Mouse (Mus musculus): ENCODE results near the gene Gm9603. TPM values are rescaled to one million over a fixed set of nuclear protein-coding genes. Genes with fewer than 3 reads are reported as not detected.
"Not testable (repeated sequence)": the region's sequence is repeated elsewhere in the genome, so short reads cannot be mapped to it uniquely, and the experiment has no call there.

Gene Gm9603
- not detected in 2 replicates for total RNA-seq (2014; rRNA removed)
- not detected in 2 replicates for polyA plus RNA-seq (2015; fragmentation: Nextera tagmentation; extraction: Ambion mirVana)

DNA sequence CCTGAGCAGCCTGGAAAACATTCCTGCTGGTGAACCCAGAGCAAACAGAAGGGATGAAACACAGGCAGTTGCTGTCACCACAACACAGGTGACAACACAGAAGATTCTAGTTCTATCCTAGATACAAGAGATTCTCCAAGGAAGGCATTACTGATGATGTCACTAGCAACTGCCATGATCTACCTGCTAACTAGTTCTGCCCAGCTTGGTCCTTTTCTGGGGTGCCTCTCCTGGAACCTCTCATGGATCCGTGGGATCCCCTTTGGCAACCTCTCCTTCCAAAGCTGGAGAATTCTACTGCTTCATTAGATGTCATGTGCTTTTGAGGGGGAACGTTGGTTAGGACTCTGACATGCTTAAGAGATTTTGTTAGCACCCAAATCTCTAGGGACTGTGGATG lies at the start of gene Gm9603:
Gene Gm9603, minus strand, starts transcription at position 101 of the 400 bp plus-strand sequence.
- not testable (repeated sequence) for H3K27me3 ChIP-seq (ENCODE audit: insufficient read depth, low read length); H3K9me3 ChIP-seq (ENCODE audit: low read length); H3K4me2 ChIP-seq (ENCODE audit: low read depth); H3K4me1 ChIP-seq (ENCODE audit: insufficient read depth); H3K9ac ChIP-seq; H3K27ac ChIP-seq (ENCODE audit: low read depth, low read length); DNase-seq; ATAC-seq; H3K36me3 ChIP-seq (ENCODE audit: insufficient read depth); H3K4me3 ChIP-seq (ENCODE audit: low read depth, low read length)
- WGBS: no CpG with 5 or more reads among the region's 2 CpGs

DNA sequence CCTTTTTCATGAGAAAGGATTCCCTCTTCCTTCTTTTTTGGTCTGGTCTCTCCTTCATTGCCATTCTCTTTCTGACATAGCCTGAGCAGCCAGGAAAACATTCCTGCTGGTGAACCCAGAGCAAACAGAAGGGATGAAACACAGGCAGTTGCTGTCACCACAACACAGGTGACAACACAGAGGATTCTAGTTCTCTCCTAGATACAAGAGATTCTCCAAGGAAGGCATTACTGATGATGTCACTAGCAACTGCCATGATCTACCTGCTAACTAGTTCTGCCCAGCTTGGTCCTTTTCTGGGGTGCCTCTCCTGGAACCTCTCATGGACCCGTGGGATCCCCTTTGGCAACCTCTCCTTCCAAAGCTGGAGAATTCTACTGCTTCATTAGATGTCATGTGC lies 54.3 kb downstream of the Gm9603 start, which contains the start of gene Gm8265:
Gene Gm8265, minus strand, starts transcription at position 101 of the 400 bp plus-strand sequence.
- not testable (repeated sequence) for H3K9ac ChIP-seq; H3K27me3 ChIP-seq (ENCODE audit: insufficient read depth, low read length); DNase-seq; H3K36me3 ChIP-seq (ENCODE audit: insufficient read depth); H3K4me3 ChIP-seq (ENCODE audit: low read depth, low read length); H3K9me3 ChIP-seq (ENCODE audit: low read length); H3K27ac ChIP-seq (ENCODE audit: low read depth, low read length); H3K4me2 ChIP-seq (ENCODE audit: low read depth); H3K4me1 ChIP-seq (ENCODE audit: insufficient read depth); ATAC-seq
- no CpG with 5 or more reads among the region's 1 CpGs for WGBS

Other genes starting within 250 kb of the Gm9603 start
- gene Gm3194, start 232.0 kb downstream of the Gm9603 start, total RNA-seq (2014; rRNA removed): 4.2 and 5.3 TPM in 2 replicates
- 1.7 and 2.6 TPM in 2 replicates for gene Gm3194, start 232.0 kb downstream of the Gm9603 start, polyA plus RNA-seq (2015; fragmentation: Nextera tagmentation; extraction: Ambion mirVana)
- gene Gm8246, start 209.6 kb downstream of the Gm9603 start, total RNA-seq (2014; rRNA removed): not detected in 2 replicates
- not detected in 2 replicates for gene Gm8246, start 209.6 kb downstream of the Gm9603 start, polyA plus RNA-seq (2015; fragmentation: Nextera tagmentation; extraction: Ambion mirVana)
- gene Gm3187, start 203.2 kb downstream of the Gm9603 start, total RNA-seq (2014; rRNA removed): not detected in 2 replicates
- not detected in 2 replicates for gene Gm3187, start 203.2 kb downstream of the Gm9603 start, polyA plus RNA-seq (2015; fragmentation: Nextera tagmentation; extraction: Ambion mirVana)
- gene Gm3488, start 185.8 kb downstream of the Gm9603 start, total RNA-seq (2014; rRNA removed): 13.4 and 15.3 TPM in 2 replicates
- 18.6 and 21.5 TPM in 2 replicates for gene Gm3488, start 185.8 kb downstream of the Gm9603 start, polyA plus RNA-seq (2015; fragmentation: Nextera tagmentation; extraction: Ambion mirVana)
- gene Gm3532, start 149.0 kb downstream of the Gm9603 start, total RNA-seq (2014; rRNA removed): 0.23 TPM in 1 of 2 replicates, not detected in the other
- gene Gm3532, start 149.0 kb downstream of the Gm9603 start, polyA plus RNA-seq (2015; fragmentation: Nextera tagmentation; extraction: Ambion mirVana): not detected in 2 replicates
- gene Gm8265, start 54.4 kb downstream of the Gm9603 start, total RNA-seq (2014; rRNA removed): not detected in 2 replicates
- not detected in 2 replicates for gene Gm8265, start 54.4 kb downstream of the Gm9603 start, polyA plus RNA-seq (2015; fragmentation: Nextera tagmentation; extraction: Ambion mirVana)
- gene Gm3373, start 54.1 kb upstream of the Gm9603 start, total RNA-seq (2014; rRNA removed): 0.62 and 1.3 TPM in 2 replicates
- 0.53 and 0.81 TPM in 2 replicates for gene Gm3373, start 54.1 kb upstream of the Gm9603 start, polyA plus RNA-seq (2015; fragmentation: Nextera tagmentation; extraction: Ambion mirVana)
- 4.6 and 6.0 TPM in 2 replicates for gene Gm3383, start 120.5 kb upstream of the Gm9603 start, total RNA-seq (2014; rRNA removed)
- 4.9 and 5.4 TPM in 2 replicates for gene Gm3383, start 120.5 kb upstream of the Gm9603 start, polyA plus RNA-seq (2015; fragmentation: Nextera tagmentation; extraction: Ambion mirVana)
- not detected in 2 replicates for gene Gm3424, start 142.9 kb upstream of the Gm9603 start, total RNA-seq (2014; rRNA removed)
- not detected in 2 replicates for gene Gm3424, start 142.9 kb upstream of the Gm9603 start, polyA plus RNA-seq (2015; fragmentation: Nextera tagmentation; extraction: Ambion mirVana)
- gene Gm8237, start 192.9 kb upstream of the Gm9603 start, total RNA-seq (2014; rRNA removed): 0.29 and 2.3 TPM in 2 replicates
- 0.30 and 0.98 TPM in 2 replicates for gene Gm8237, start 192.9 kb upstream of the Gm9603 start, polyA plus RNA-seq (2015; fragmentation: Nextera tagmentation; extraction: Ambion mirVana)